Mouse (Mus musculus) forebrain, postnatal 0 days (tissue): ENCODE data around the gene Fkbp11. TPM values are rescaled to one million over a fixed set of nuclear protein-coding genes. Genes with fewer than 3 reads are reported as not detected.
A peak's percentile ranks its signal among the peaks of the same experiment; 100 is the strongest.

Experiments
- ATAC-seq: fragments of 200-750 bp; cut with Nextera tagmentation; 2 replicates; pipeline ENCODE4 v1.8.0; 2017; ENCODE audit warnings: mild to moderate bottlenecking, moderate library complexity
- DNase-seq: peaks from one replicate; pipeline ENCODE4 v3.0.0-alpha.2; 2015
- H3K27ac ChIP-seq: fragments of 300-500 bp; sonication (generic); 2 replicates; pipeline ENCODE4 v1.5.1; 2014; ENCODE audit warnings: low read depth, mild to moderate bottlenecking, antibody characterized with exemption, low read length, moderate library complexity, mixed read lengths
- H3K27me3 ChIP-seq: fragments of 300-500 bp; sonication (generic); 2 replicates; pipeline ENCODE4 v1.6.1; 2014; ENCODE audit warnings: mild to moderate bottlenecking, low read length, mixed read lengths; ENCODE audit not compliant: insufficient read depth
- H3K36me3 ChIP-seq: fragments of 300-500 bp; sonication (generic); 2 replicates; pipeline ENCODE4 v1.6.1; 2014; ENCODE audit warnings: mild to moderate bottlenecking, moderate library complexity; ENCODE audit not compliant: insufficient read depth
- H3K4me1 ChIP-seq: fragments of 300-500 bp; sonication (generic); 2 replicates; pipeline ENCODE4 v1.6.1; 2014; ENCODE audit warnings: antibody characterized with exemption; ENCODE audit not compliant: insufficient read depth
- H3K4me2 ChIP-seq: fragments of 300-500 bp; sonication (generic); 2 replicates; pipeline ENCODE4 v1.6.1; 2014; ENCODE audit warnings: low read depth, mild to moderate bottlenecking, moderate library complexity
- H3K4me3 ChIP-seq: fragments of 300-500 bp; sonication (generic); 2 replicates; pipeline ENCODE4 v1.5.1; 2014; ENCODE audit warnings: low read depth, low read length, mixed read lengths
- H3K9ac ChIP-seq: fragments of 300-500 bp; sonication (generic); 2 replicates; pipeline ENCODE4 v1.6.1; 2014; ENCODE audit warnings: mild to moderate bottlenecking
- H3K9me3 ChIP-seq: fragments of 300-500 bp; sonication (generic); 2 replicates; pipeline ENCODE4 v1.6.1; 2016; ENCODE audit warnings: low read length
- CTCF ChIP-seq: sonication (generic); IDR thresholded peaks from 2 replicates; pipeline ENCODE4 v1.5.1; 2016; ENCODE audit warnings: antibody characterized with exemption, control low read depth, low read depth
- WGBS: fragments of 180-500 bp; shearing (Covaris S2); extraction: QIAGEN DNeasy Blood & Tissue Kit; methylation state at CpG from one replicate; pipeline ENCODE4 v1.1.7; 2014; 5-methylcytosine and 5-hydroxymethylcytosine counted together
- polyA plus RNA-seq: library from polyadenylated mRNA; unstranded; fragments of >200 nt; fragmentation: Nextera tagmentation; extraction: Ambion mirVana; gene quantifications from 2 replicates; pipeline ENCODE4 v1.2.1, GENCODE M21; 2015
- total RNA-seq: library from RNA; depleted of rRNA; stranded (reverse); fragments of >200 nt; gene quantifications from 2 replicates; pipeline ENCODE4 v1.2.3, GENCODE M21; 2014

Fkbp11 gene
- total and polyA plus RNA-seq, 2 experiments from 2014 or later, result 0.90 to 5.2 TPM

DNA sequence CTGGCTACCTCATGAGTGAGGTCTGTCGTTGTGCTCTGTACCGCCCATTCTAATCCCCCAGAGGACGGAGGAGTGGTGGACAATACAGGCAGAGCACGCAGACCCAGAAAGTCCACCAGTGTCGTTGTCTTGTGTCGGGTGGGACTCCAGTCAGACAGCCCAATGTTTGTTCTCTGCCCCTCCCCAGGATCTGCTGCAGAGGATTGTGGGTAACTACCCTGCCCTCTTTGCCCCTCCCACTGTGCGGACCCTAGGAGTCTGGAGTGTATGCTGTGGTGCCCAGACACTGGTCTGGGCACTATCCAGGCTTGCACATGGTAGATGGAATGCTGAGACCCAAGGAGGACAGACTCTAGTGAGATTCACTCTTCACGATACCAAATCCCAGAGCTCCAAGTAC, 31.8 kb downstream of the Fkbp11 start:
- Histone ChIP-seq H3K36me3 (no peaks in the 10 kb centered on the region), H3K27me3 (peaks cover 4% of the 10 kb centered on the region; the same call in 1 of the 2 replicates), H3K27ac (no peak overlapping the region), H3K9me3 (no peaks in the 10 kb centered on the region), H3K4me3 (no peak overlapping the region), H3K9ac (no peak overlapping the region), H3K4me1 (0 out of 2 replicates have a peak, but pooled peaks cover 6% of the 10 kb centered on the region), H3K4me2 (no peak overlapping the region)
- no peak for TF ChIP-seq CTCF
- 49% methylated on average over 8 of the region's 8 CpGs for WGBS
- DNase-seq, result no peak
- ATAC-seq, result no peak

GRCm38 (mm10) chr15:98695726-98696125, 32.3 kb downstream of the Fkbp11 start:
- H3K27me3 ChIP-seq, result no peaks in the 10 kb centered on the region
- 0 out of 2 replicates have a peak, but pooled peaks cover 8% of the 10 kb centered on the region for H3K4me1 ChIP-seq
- no peak overlapping the region for H3K9ac ChIP-seq
- no peak overlapping the region for H3K4me2 ChIP-seq
- no peak for ATAC-seq
- 51% methylated on average over 9 of the region's 9 CpGs for WGBS
- no peak for TF ChIP-seq CTCF
- no peaks in the 10 kb centered on the region for H3K9me3 ChIP-seq
- no peak overlapping the region for H3K4me3 ChIP-seq
- no peak for DNase-seq
- H3K36me3 ChIP-seq, result no peaks in the 10 kb centered on the region
- no peak overlapping the region for H3K27ac ChIP-seq

DNA sequence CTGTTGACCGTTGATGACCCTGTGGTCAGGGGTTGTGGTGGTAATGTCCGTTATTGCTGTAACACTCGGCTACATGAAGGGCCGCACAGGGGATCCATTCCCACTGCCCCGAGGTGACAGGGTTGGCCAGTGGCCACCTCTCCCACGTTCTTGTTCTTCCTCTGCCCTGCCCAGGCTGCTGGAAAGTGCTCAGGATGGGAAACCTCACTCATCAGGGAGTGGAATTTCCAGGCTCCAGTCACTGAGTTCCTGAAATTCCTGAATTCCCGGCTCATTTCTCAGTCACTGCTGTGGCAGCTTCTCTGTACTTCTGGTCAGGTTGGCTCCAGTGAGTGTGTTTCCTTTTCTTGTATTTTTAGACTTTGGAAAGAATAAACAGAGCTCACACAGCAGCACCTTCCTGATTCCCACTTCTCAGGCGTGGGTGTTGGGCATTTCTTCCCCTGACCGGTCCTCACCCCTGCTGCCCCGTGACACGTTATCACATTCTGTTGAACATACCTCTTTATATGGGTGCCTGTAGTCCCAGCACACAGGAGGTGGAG, 35.8 kb downstream of the Fkbp11 start:
- Histone ChIP-seq H3K4me3 (no peak overlapping the region), H3K27ac (no peak overlapping the region), H3K4me1 (0 out of 2 replicates have a peak, but pooled peaks cover 8% of the 10 kb centered on the region), H3K4me2 (no peak overlapping the region), H3K9ac (no peak overlapping the region), H3K27me3 (no peaks in the 10 kb centered on the region), H3K36me3 (no peaks in the 10 kb centered on the region), H3K9me3 (no peaks in the 10 kb centered on the region)
- no peak for TF ChIP-seq CTCF
- WGBS, result 54% methylated on average over 11 of the region's 11 CpGs
- no peak for ATAC-seq
- DNase-seq, result no peak

- WGBS, result 13% methylated on average over 7 of the region's 7 CpGs
- no peak overlapping the region for H3K27ac ChIP-seq
- H3K9me3 ChIP-seq, result no peaks in the 10 kb centered on the region
- no peak overlapping the region for H3K4me2 ChIP-seq
- ATAC-seq (peak; percentile 42; the same call in 1 of the 2 replicates), DNase-seq (peak; percentile 35)
- H3K4me1 ChIP-seq, result 0 out of 2 replicates have a peak, but pooled peaks cover 8% of the 10 kb centered on the region
- 0 out of 2 replicates have a peak overlapping the region, but pooled peaks have one; percentile 6 for H3K9ac ChIP-seq
- H3K27me3 ChIP-seq, result no peaks in the 10 kb centered on the region
- no peak for TF ChIP-seq CTCF
- no peak overlapping the region for H3K4me3 ChIP-seq
- no peaks in the 10 kb centered on the region for H3K36me3 ChIP-seq
These were observed 36.4 kb downstream of the Fkbp11 start for GRCm38 (mm10) chr15:98691486-98692147.

- no peak for TF ChIP-seq CTCF
- Histone ChIP-seq H3K4me2 (no peak overlapping the region), H3K9me3 (no peaks in the 10 kb centered on the region), H3K9ac (no peak overlapping the region), H3K27ac (no peak overlapping the region), H3K4me1 (0 out of 2 replicates have a peak, but pooled peaks cover 8% of the 10 kb centered on the region), H3K4me3 (no peak overlapping the region), H3K36me3 (no peaks in the 10 kb centered on the region), H3K27me3 (no peaks in the 10 kb centered on the region)
- DNase-seq (no peak), ATAC-seq (no peak)
- 76% methylated on average over 2 of the region's 2 CpGs for WGBS
These were observed 38.3 kb downstream of the Fkbp11 start for GRCm38 (mm10) chr15:98689682-98690081.

- no peaks in the 10 kb centered on the region for H3K4me1 ChIP-seq
- ATAC-seq, result no peak
- H3K4me3 ChIP-seq, result no peak overlapping the region
- no peak overlapping the region for H3K27ac ChIP-seq
- no peaks in the 10 kb centered on the region for H3K27me3 ChIP-seq
- WGBS, result 71% methylated on average over 3 of the region's 3 CpGs
- H3K36me3 ChIP-seq, result no peaks in the 10 kb centered on the region
- H3K9ac ChIP-seq, result no peak overlapping the region
- no peak for DNase-seq
- peak; percentile 34 for TF ChIP-seq CTCF
- no peak overlapping the region for H3K4me2 ChIP-seq
- H3K9me3 ChIP-seq, result no peaks in the 10 kb centered on the region
These were observed 42.1 kb downstream of the Fkbp11 start for GRCm38 (mm10) chr15:98685926-98686325.

DNA sequence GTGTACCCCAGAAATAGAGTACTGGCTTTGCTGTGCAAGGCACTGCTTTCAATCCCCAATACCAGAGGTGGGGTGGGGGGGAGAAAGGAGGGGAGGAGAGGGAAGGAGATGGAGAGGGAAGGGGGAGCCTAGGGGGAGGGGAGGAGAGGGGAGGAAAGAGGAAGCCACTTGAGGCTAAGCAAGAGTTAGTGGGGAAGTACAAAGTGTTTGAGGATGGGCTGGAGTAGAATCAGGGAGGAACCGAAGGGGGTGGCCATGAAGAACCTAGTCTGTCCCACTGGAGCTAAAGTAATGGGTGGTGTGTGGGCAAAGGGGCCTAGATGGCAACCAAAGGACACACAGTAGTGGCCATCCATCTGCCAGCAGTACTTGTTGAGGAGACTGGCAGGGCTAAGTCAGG, 44.3 kb downstream of the Fkbp11 start:
- Histone ChIP-seq H3K4me2 (no peak overlapping the region), H3K9me3 (no peaks in the 10 kb centered on the region), H3K9ac (no peak overlapping the region), H3K4me1 (no peaks in the 10 kb centered on the region), H3K27ac (no peak overlapping the region), H3K4me3 (no peak overlapping the region), H3K27me3 (no peaks in the 10 kb centered on the region), H3K36me3 (no peaks in the 10 kb centered on the region)
- ATAC-seq, result no peak
- WGBS, result 89% methylated on average over 1 of the region's 1 CpGs
- TF ChIP-seq CTCF, result no peak
- DNase-seq, result no peak
